In the genomic region with DNA sequence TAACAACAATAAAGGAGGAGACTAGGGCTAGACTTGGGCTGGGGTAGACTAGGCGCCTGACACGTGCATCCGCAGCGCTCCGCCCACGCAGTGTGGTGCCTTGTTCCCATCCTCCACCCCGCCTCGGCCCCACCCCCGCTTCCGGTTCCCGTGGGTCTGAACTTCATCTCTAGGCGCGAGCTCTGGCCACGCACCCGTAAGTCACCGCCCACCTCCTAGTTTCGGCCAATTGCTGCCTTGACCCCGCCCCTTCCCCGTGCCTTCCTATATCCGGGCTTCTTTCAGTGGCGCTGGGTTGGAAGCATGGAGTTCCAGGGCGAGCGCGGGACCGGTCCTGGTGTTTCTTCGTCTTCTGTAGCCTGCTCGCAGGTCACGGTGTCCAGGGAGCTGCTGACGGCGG, we compare ENCODE assay signal across 8 mouse cellular contexts. TPM values are rescaled to one million over a fixed set of nuclear protein-coding genes. Genes with fewer than 3 reads are reported as not detected.
DNase-seq lines count a peak whose midpoint lies in the region; ATAC-seq and TF ChIP-seq lines count a peak whose summit lies in the region.

TSS of gene D10Wsu102e (plus strand) at position 266 of the 400 bp plus-strand sequence.

- under 1% methylated on average over 30 of the region's 30 CpGs for WGBS in heart, embryonic 12.5 days
- WGBS in kidney, postnatal 0 days = under 1% methylated on average over 29 of the region's 30 CpGs
- 0% methylated on average over 30 of the region's 30 CpGs for WGBS in liver, embryonic 11.5 days
- under 1% methylated on average over 30 of the region's 30 CpGs for WGBS in stomach, embryonic 14.5 days

- peak within 1 kb of the TSS; percentile 85 for H3K9ac ChIP-seq in heart, embryonic 12.5 days
- H3K9ac ChIP-seq in kidney, postnatal 0 days (ENCODE audit: low read depth, low read length) = peak within 1 kb of the TSS; percentile 87
- peak within 1 kb of the TSS; percentile 78 for H3K9ac ChIP-seq in liver, embryonic 11.5 days (ENCODE audit: low read depth, low read length)
- H3K9ac ChIP-seq in stomach, embryonic 14.5 days (replicated peaks; ENCODE audit: low read depth, low read length) = peak within 1 kb of the TSS; percentile 78

- H3K36me3 ChIP-seq in heart, embryonic 12.5 days = peaks cover 23% of the 10 kb centered on the region
- peaks cover 8% of the 10 kb centered on the region for H3K36me3 ChIP-seq in kidney, postnatal 0 days (ENCODE audit: insufficient read depth, low read length)
- peaks cover 21% of the 10 kb centered on the region for H3K36me3 ChIP-seq in liver, embryonic 11.5 days (ENCODE audit: control insufficient read depth, insufficient read depth, low read length)
- H3K36me3 ChIP-seq in stomach, embryonic 14.5 days (ENCODE audit: control insufficient read depth, insufficient read depth, low read length) = peaks cover 14% of the 10 kb centered on the region

- peak within 1 kb of the TSS; percentile 91 for H3K4me3 ChIP-seq in heart, embryonic 12.5 days
- peak within 1 kb of the TSS; percentile 90 for H3K4me3 ChIP-seq in kidney, postnatal 0 days (replicated peaks; ENCODE audit: low read depth, low read length)
- H3K4me3 ChIP-seq in liver, embryonic 11.5 days (ENCODE audit: low read depth, low read length) = peak within 1 kb of the TSS; percentile 79
- H3K4me3 ChIP-seq in stomach, embryonic 14.5 days (ENCODE audit: low read depth, low read length) = peak within 1 kb of the TSS; percentile 80

- H3K4me2 ChIP-seq in heart, embryonic 12.5 days = peak within 1 kb of the TSS; percentile 81
- peak within 1 kb of the TSS; percentile 85 for H3K4me2 ChIP-seq in kidney, postnatal 0 days (ENCODE audit: low read length)
- H3K4me2 ChIP-seq in liver, embryonic 11.5 days = peak within 1 kb of the TSS; percentile 72
- peak within 1 kb of the TSS; percentile 68 for H3K4me2 ChIP-seq in stomach, embryonic 14.5 days (replicated peaks; ENCODE audit: low read depth, low read length)

- no peaks in the 10 kb centered on the region for H3K9me3 ChIP-seq in heart, embryonic 12.5 days (replicated peaks)
- no peaks in the 10 kb centered on the region for H3K9me3 ChIP-seq in kidney, postnatal 0 days (replicated peaks; ENCODE audit: low read length)
- H3K9me3 ChIP-seq in liver, embryonic 11.5 days (ENCODE audit: control insufficient read depth, low read length) = no peaks in the 10 kb centered on the region
- no peaks in the 10 kb centered on the region for H3K9me3 ChIP-seq in stomach, embryonic 14.5 days (ENCODE audit: control insufficient read depth, low read depth, low read length)

- H3K4me1 ChIP-seq in heart, embryonic 12.5 days (replicated peaks) = peaks cover 27% of the 10 kb centered on the region
- peaks cover 4% of the 10 kb centered on the region; the same call in 1 of the 2 replicates for H3K4me1 ChIP-seq in kidney, postnatal 0 days (replicated peaks; ENCODE audit: insufficient read depth, low read length)
- H3K4me1 ChIP-seq in liver, embryonic 11.5 days (replicated peaks; ENCODE audit: control insufficient read depth, insufficient read depth, low read length) = peaks cover 26% of the 10 kb centered on the region
- H3K4me1 ChIP-seq in stomach, embryonic 14.5 days (ENCODE audit: control insufficient read depth, insufficient read depth, low read length) = peaks cover 14% of the 10 kb centered on the region

- ATAC-seq in erythroid progenitor cell, adult 5-6 weeks (replicated peaks; ENCODE audit: low FRiP score, poor library complexity, severe bottlenecking) = peak; percentile 99
- ATAC-seq in heart, embryonic 12.5 days (ENCODE audit: insufficient number of reproducible peaks, low FRiP score) = peak; percentile 97
- peak; percentile 97 for ATAC-seq in kidney, postnatal 0 days (replicated peaks; ENCODE audit: low FRiP score, low read depth)
- ATAC-seq in liver, embryonic 11.5 days (replicated peaks; ENCODE audit: low FRiP score) = peak; percentile 94
- ATAC-seq in stomach, embryonic 14.5 days (ENCODE audit: insufficient number of reproducible peaks, insufficient read depth, low FRiP score, low read depth) = peak; percentile 97

- H3K27me3 ChIP-seq in heart, embryonic 12.5 days (replicated peaks) = no peaks in the 10 kb centered on the region
- H3K27me3 ChIP-seq in kidney, postnatal 0 days (ENCODE audit: insufficient read depth, low read length) = no peaks in the 10 kb centered on the region
- no peaks in the 10 kb centered on the region for H3K27me3 ChIP-seq in liver, embryonic 11.5 days (replicated peaks; ENCODE audit: control insufficient read depth, insufficient read depth, low read length)
- H3K27me3 ChIP-seq in stomach, embryonic 14.5 days (ENCODE audit: control insufficient read depth, insufficient read depth, low read length) = no peaks in the 10 kb centered on the region

- no peak for TF ChIP-seq CTCF in kidney, postnatal 0 days (IDR thresholded peaks at IDR 0.05; ENCODE audit: low read depth)

- H3K27ac ChIP-seq in heart, embryonic 12.5 days (ENCODE audit: poor library complexity, severe bottlenecking) = peak within 1 kb of the TSS; percentile 29; the same call in 1 of the 2 replicates
- H3K27ac ChIP-seq in kidney, postnatal 0 days = peak within 1 kb of the TSS; percentile 75
- H3K27ac ChIP-seq in liver, embryonic 11.5 days (ENCODE audit: low read depth, low read length) = peak within 1 kb of the TSS; percentile 44; the same call in 1 of the 2 replicates
- H3K27ac ChIP-seq in stomach, embryonic 14.5 days (ENCODE audit: low read length) = peak within 1 kb of the TSS; percentile 83

- peak; percentile 97 for DNase-seq in CD4-positive helper T cell, adult 2 months (ENCODE audit: low read depth, low spot score)
- peak; percentile 95 for DNase-seq in brain, embryonic 18.5 days (ENCODE audit: low read depth, low spot score)
- peak; percentile 99 for DNase-seq in kidney, postnatal 0 days (ENCODE audit: low spot score)
- peak; percentile 94 for DNase-seq in liver, embryonic 11.5 days (ENCODE audit: low spot score)
- peak; percentile 97 for DNase-seq in naive thymus-derived CD4-positive, alpha-beta T cell, adult 2 months (ENCODE audit: low read depth)

RNA-seq across cellular contexts. Expression of gene D10Wsu102e, which starts in this region (rescaled TPM):
- under 0.01 TPM in 2 replicates for total RNA-seq in erythroid progenitor cell, adult 5-6 weeks (2015; ENCODE audit: low replicate concordance)
- total RNA-seq in erythroid progenitor cell, adult 5-6 weeks (2017; ENCODE audit: low replicate concordance) = 0.13 and 0.15 TPM in 2 replicates
- polyA plus RNA-seq in heart, embryonic 12.5 days (2016; fragmentation: Nextera tagmentation; extraction: Ambion mirVana) = 0.59 and 0.62 TPM in 2 replicates
- polyA plus RNA-seq in kidney, postnatal 0 days (2015; fragmentation: Nextera tagmentation; extraction: Ambion mirVana) = 0.50 and 0.55 TPM in 2 replicates
- 0.79 and 0.81 TPM in 2 replicates for polyA plus RNA-seq in liver, embryonic 11.5 days (2014; fragmentation: Nextera tagmentation; extraction: Ambion mirVana)
- 0.74 and 0.77 TPM in 2 replicates for polyA plus RNA-seq in stomach, embryonic 14.5 days (2014; fragmentation: Nextera tagmentation; extraction: Ambion mirVana)

Comparison
In these comparisons a context has a peak if more than half of its experiments do, and no peak if none do; other contexts are left out.
1. Peak in every context shown above with its lines: DNase-seq, ATAC-seq, H3K4me3 ChIP-seq and H3K27ac ChIP-seq.
2. Peak in ATAC-seq in erythroid progenitor cell, adult 5-6 weeks; RNA of the gene not detected or under 1 TPM.
3. Peak in ATAC-seq, H3K4me3 ChIP-seq, H3K27ac ChIP-seq, H3K9ac ChIP-seq and H3K4me2 ChIP-seq in heart, embryonic 12.5 days; RNA of the gene not detected or under 1 TPM.
4. Peak in DNase-seq, ATAC-seq, H3K4me3 ChIP-seq, H3K27ac ChIP-seq, H3K9ac ChIP-seq and H3K4me2 ChIP-seq in kidney, postnatal 0 days; RNA of the gene not detected or under 1 TPM.
5. Peak in DNase-seq, ATAC-seq, H3K4me3 ChIP-seq, H3K27ac ChIP-seq, H3K9ac ChIP-seq and H3K4me2 ChIP-seq in liver, embryonic 11.5 days; RNA of the gene not detected or under 1 TPM.
6. Peak in ATAC-seq, H3K4me3 ChIP-seq, H3K27ac ChIP-seq, H3K9ac ChIP-seq and H3K4me2 ChIP-seq in stomach, embryonic 14.5 days; RNA of the gene not detected or under 1 TPM.
7. H3K27ac ChIP-seq: peak in every context shown above with its lines; median percentile 83 in stomach, embryonic 14.5 days; 75 in kidney, postnatal 0 days; 44 in liver, embryonic 11.5 days; 29 in heart, embryonic 12.5 days.